Mouse (Mus musculus): ENCODE results near the gene Wdr24.
"Not testable (repeated sequence)": the region's sequence is repeated elsewhere in the genome, so short reads cannot be mapped to it uniquely, and the experiment has no call there.

The Wdr24 gene

DNA sequence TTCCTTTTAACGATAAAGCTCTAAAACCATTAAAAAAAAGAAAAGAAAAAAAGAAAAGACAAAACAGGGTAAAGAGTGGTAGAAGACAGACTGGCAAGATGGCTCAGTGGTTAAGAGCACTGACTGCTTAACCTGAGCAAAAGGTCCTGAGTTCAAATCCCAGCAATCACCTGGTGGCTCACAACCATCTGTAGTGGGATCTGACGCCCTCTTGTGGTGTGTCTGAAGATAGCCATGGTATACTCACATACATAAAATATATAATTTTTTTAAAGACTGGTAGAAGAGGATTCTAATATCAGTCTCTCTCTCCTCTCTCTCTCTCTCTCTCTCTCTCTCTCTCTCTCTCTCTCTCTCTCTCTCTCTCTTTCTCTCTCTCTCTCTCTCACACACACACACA is 16.0 kb upstream of the Wdr24 start:
- not testable (repeated sequence) for DNase-seq (ENCODE audit: low read depth)

DNA sequence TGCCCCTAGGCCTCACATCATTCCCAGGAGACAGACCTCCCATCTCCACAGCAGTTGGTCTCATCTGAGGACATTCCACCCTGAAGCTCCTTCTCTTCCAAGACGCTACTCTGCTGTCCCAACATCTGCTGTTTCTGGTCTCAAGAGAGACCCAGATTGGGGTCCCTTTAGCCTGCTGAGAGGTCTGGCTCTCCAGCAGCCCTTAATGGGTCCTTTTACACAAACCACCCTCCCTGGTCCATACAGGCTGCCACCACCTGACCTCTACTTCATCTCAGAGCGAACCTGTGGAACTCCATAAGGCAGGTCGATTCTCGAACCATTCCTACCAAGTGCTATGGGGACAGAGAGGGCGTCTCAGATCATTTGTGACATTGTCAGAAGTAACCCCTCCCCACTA is 15.4 kb upstream of the Wdr24 start:
- no peak for DNase-seq (ENCODE audit: low read depth)

GRCm38 (mm10) chr17:25808789-25809605 is 14.4 kb upstream of the Wdr24 start, which contains the start of gene Fbxl16:
Fbxl16 (plus strand) TSS chr17:25809085.
- DNase-seq (ENCODE audit: low read depth), result no peak

DNA sequence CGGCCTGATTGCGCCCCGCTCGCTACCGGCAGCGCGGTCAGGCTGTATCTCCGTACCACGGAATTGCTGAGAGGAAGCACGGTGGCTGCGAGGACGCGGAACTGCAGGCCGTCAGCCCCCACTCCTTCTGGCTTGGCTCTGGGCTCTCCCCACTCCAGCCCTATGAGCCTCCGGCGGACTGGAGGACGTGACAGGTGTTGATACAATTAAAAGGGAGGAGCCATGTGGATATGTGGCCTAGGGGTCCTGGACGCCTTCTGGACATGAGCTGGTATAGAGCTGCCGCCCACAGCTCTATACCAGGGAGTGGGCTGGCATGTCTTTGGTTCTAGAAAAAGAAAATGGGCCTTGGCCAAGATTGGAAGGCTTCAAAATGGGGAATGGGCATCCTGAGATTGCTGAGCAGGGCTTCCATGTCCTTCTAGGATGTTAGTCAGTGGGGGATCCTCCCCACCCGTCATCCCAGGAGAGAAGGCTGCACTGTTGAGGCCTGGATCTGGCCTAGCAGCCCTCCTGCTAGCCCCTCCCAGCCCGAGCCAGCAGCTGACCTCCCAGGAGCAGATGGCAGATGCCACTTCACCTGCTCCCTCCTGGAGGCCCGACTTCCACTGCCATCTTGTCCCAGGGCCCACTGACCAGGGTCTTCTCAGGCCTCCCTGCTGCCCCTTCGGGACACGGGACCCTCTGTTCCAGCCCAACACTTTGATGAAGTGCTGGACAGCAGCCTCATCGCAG is 13.7 kb upstream of the Wdr24 start:
- DNase-seq (ENCODE audit: low read depth), result no peak

- DNase-seq (ENCODE audit: low read depth), result no peak
These were observed 12.5 kb upstream of the Wdr24 start for GRCm38 (mm10) chr17:25810890-25811289.

DNA sequence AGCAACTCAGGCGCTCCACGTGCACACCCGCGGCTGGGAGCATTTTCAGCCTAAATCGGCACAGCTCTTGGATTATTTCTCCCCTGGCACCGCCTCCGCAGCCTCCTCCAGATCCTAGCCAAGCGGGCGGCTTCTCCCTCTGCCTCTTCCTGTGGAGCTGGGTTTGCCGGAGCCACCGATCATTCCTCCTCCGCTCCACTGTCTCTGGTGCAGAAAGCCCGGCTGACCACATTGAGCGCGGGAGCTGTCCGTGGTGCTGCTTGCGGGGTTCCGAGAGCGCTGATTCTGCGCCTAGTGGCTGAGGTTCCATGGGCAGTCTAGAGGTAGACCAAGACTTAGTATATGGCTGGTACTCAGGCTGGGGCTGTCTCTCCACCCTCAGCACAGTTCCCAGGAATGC is 10.0 kb upstream of the Wdr24 start:
- DNase-seq (ENCODE audit: low read depth), result peak; percentile 26

GRCm38 (mm10) chr17:25817662-25818061 is 5.8 kb upstream of the Wdr24 start:
- no peak for DNase-seq (ENCODE audit: low read depth)

DNA sequence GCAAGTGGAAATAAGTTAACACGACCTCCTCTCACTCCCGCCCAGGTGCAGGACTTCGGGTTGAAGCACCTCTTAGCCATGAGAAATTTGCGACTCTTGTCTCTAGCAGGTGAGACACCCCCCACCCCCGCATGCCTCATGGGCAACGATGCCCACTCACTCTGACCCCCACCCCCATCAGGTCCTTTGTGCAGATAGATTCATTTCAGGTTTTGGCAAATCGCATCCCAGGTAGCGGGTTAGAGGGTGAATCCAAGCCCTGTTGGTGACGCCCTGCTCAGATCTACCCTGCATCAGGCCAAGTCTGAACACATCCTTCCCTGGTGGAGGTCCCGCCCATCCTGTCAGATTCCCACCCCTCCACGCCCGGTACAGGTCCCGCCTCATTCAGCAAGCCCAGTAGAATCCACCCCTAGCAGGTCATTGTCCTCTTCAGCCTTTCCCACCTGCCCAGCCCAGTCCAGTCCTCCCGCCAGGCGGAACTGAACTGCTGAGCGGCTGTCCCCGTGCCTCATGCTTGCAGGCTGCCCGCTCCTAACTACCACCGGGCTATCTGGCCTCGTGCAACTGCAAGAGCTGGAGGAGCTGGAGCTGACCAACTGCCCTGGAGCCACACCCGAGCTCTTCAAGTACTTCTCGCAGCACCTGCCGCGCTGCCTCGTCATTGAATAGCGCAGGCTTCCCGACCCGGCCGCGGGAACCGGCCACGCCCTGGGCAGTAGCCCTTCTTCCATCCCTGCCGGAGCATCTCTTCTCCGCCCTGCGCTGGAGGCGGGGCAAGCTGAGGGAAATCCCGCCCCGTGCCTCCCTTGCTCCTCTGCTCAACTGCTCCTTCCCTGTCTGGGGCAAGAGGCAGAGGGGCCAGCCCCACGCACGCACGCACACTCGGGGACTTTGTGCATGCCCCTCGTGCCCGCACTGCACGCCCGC is 4.3 kb upstream of the Wdr24 start:
- no peak for DNase-seq (ENCODE audit: low read depth)

- no peak for DNase-seq (ENCODE audit: low read depth)
These were observed 1.1 kb downstream of the Wdr24 start for GRCm38 (mm10) chr17:25824362-25825142.

GRCm38 (mm10) chr17:25825311-25825710 is 1.9 kb downstream of the Wdr24 start:
- DNase-seq (ENCODE audit: low read depth), result no peak

GRCm38 (mm10) chr17:25825984-25826570 is 2.6 kb downstream of the Wdr24 start:
- DNase-seq (ENCODE audit: low read depth), result no peak

- DNase-seq (ENCODE audit: low read depth), result no peak
These were observed 3.6 kb downstream of the Wdr24 start for GRCm38 (mm10) chr17:25827011-25827410.

DNA sequence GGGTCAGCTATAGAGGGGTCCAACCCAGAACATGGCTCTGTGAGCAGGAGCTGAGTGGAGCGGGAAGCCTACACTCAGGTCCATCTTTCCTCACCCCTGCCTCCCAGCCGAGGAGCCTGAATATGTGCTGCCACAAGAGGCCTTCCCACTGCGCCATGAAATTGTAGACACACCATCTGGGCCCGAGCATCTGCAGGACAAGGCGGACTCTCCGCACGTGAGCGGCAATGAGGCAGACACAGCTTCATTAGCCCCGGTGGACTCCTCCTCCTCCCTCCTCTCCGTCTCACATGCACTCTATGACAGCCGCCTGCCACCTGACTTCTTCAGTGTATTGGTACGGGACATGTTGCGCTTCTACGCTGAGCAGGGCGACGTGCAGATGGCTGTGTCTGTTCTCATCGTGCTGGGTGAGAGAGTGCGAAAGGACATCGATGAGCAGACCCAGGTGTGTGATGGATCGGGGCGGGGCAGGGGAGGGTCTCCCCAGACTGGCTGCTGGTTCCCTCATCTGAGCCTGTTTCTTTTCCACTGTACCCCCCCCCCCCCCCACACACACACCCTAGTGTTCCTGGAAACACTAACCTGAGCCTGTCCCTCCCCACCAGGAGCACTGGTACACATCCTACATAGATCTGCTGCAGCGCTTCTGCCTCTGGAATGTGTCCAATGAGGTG is 4.3 kb downstream of the Wdr24 start:
- DNase-seq (ENCODE audit: low read depth), result no peak

GRCm38 (mm10) chr17:25828223-25828594 is 4.8 kb downstream of the Wdr24 start:
- no peak for DNase-seq (ENCODE audit: low read depth)

GRCm38 (mm10) chr17:25828712-25829557 is 5.5 kb downstream of the Wdr24 start, which contains the start of gene Jmjd8:
Jmjd8 (plus strand) TSS chr17:25828867.
- no peak for DNase-seq (ENCODE audit: low read depth)

DNA sequence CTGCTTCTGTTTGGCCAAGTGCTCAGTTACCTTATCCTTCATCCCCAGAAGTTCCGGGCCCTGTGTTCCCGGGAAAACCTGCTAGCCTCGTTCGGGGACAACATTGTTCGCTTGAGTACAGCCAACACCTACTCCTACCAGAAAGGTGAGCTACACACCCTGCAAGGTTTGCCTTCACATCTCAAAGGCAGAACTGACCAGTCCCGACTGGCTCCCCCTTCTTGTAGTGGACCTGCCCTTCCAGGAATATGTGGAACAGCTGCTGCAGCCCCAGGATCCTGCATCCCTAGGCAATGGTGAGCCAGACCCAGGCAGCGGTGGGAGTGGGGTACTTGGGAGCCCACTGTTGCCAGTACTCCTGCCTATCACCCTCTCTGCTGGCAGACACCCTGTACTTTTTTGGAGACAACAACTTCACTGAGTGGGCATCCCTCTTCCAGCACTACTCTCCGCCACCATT is 6.2 kb downstream of the Wdr24 start:
- no peak for DNase-seq (ENCODE audit: low read depth)

- DNase-seq (ENCODE audit: low read depth), result no peak
These were observed 6.8 kb downstream of the Wdr24 start for GRCm38 (mm10) chr17:25830200-25830753.

DNA sequence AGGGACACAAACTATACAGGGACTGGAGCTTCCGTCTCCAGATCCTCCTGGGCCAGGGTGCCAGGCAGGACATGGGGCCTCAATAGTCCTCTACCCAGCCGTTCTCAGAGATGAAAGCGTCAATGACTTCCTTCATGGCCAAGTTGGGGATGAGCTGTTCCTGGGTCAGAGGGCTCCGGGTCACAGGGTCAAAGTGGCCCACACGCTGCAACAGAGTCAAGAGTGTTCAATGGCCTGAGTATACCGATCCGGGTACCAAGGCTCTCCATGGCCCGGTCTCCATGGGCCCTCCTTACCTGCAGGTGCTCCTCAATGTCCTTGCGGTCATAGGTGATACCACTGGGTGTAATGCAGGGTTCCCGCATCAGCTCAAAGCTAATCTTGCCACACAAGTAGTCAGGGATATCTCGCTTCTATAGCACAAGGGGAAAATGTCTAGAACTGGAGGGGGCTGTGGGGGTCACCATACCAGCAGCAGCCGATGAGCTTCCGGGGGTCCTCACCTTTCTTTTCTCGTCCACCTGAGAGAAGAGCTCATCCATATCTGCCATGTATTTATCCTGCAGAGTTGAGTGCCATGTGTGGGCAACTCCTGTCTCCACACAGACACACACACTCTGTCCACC is 7.5 kb downstream of the Wdr24 start:
- DNase-seq (ENCODE audit: low read depth), result no peak
